Mouse (Mus musculus) neural tube, embryonic 10.5 days (tissue): ENCODE results near the gene Slc24a4.

ENCODE experiments used
- DNase-seq: peaks from one replicate; pipeline ENCODE4 v3.0.0-alpha.2; 2017; ENCODE audit warnings: low spot score; ENCODE audit errors: extremely low spot score

Slc24a4 gene

GRCm38 (mm10) chr12:102308001-102308456 is 179.5 kb downstream of the Slc24a4 start:
- no peak for DNase-seq

GRCm38 (mm10) chr12:102308457-102309011 is 180.0 kb downstream of the Slc24a4 start:
- no peak for DNase-seq

GRCm38 (mm10) chr12:102309099-102309799 is 180.7 kb downstream of the Slc24a4 start:
- no peak for DNase-seq

GRCm38 (mm10) chr12:102309800-102310195 is 181.3 kb downstream of the Slc24a4 start:
- DNase-seq: no peak

GRCm38 (mm10) chr12:102310261-102310660 is 181.7 kb downstream of the Slc24a4 start:
- no peak for DNase-seq

- DNase-seq: no peak
These were observed 182.9 kb downstream of the Slc24a4 start for GRCm38 (mm10) chr12:102311454-102311853.
